Mouse (Mus musculus): Measurements from ENCODE around the gene Prph2.

The Prph2 gene

DNA sequence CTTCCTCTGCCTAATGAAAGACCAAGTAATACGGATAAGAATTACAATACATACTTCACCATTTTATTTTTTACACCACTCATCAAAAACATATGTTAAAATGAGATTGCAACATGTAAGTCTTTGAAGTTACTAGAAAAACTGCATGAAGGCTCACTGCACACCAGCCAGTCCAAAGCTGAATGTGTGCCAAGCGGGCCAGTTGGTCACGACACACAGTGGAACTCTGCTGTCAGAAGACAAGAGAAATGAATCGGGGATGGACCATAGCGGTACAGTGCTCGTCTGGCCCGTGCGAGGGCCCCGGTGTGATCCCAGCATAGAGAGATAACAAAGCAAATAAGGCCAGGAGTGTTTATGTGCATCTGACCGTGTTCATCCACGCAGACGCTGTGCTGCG lies 52.9 kb downstream of the Prph2 start:
- CTCF ChIA-PET: no interaction called here

DNA sequence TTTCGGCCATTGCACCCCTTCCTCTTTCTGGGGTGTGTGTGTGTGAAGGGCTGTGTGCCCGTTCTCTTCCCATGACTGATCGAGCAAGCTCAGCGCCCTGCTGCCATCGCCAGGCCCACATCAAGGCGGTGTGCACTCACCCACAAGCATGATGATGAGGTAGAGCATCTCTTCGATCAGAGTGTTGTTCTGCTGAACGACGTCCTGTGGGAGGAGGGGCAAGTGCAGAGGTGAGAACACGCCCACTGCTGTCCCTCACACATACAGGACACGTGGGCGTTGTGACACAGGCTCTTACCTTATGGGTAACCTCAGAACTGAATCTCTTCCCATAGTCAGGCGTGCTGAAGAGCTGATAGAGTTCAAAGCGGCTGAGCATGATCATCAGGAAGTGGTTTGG lies 56.6 kb downstream of the Prph2 start:
- CTCF ChIA-PET: no interaction called here

DNA sequence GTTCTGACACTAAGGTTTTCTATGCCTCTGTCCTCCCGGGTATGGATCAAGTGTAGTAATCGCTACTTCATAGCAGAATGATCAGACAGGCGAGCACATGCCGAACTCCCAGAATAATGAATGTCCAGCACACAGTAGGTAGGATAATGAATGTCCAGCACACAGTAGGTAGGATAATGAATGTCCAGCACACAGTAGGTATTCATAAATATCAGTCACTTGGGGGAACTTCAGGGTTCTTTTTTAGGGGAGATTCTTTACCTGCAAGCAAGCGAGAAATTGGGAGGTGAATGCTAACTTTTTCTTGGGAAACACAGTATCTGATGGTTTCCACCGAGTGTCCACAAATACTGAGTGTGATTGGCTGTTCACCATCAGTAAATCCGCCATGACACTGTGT lies 62.3 kb downstream of the Prph2 start:
- CTCF ChIA-PET: no interaction called here
